Mouse (Mus musculus) cortical plate, adult 2 months (tissue): Measurements from ENCODE around the gene Kcna7. TPM values are rescaled to one million over a fixed set of nuclear protein-coding genes. Genes with fewer than 3 reads are reported as not detected.

ENCODE experiments used
- H3K27ac ChIP-seq: fragments of 200-500 bp; 2 replicates; pipeline ENCODE4 v1.5.1; 2012; ENCODE audit warnings: low read length, control low read depth, inconsistent platforms; ENCODE audit not compliant: insufficient read depth
- H3K4me1 ChIP-seq: fragments of 200-500 bp; 2 replicates; pipeline ENCODE4 v1.6.1; 2011; ENCODE audit warnings: low read length; ENCODE audit not compliant: control insufficient read depth, insufficient read depth
- H3K4me3 ChIP-seq: fragments of 200-500 bp; 2 replicates; pipeline ENCODE4 v1.5.1; 2011; ENCODE audit warnings: mild to moderate bottlenecking, low read length, control low read depth; ENCODE audit not compliant: insufficient read depth
- CTCF ChIP-seq: fragments of 200-500 bp; IDR thresholded peaks from 2 replicates; pipeline ENCODE4 v1.5.1; 2011; ENCODE audit warnings: mild to moderate bottlenecking, control low read depth, low read length; ENCODE audit not compliant: insufficient read depth; ENCODE audit errors: extremely low read depth
- POLR2A ChIP-seq: fragments of 200-500 bp; IDR thresholded peaks from 2 replicates; pipeline ENCODE4 v1.6.1; 2011; ENCODE audit warnings: mild to moderate bottlenecking, low read length, control low read depth; ENCODE audit not compliant: insufficient read depth; ENCODE audit errors: extremely low read depth
- polyA plus RNA-seq: library from polyadenylated mRNA; depleted of rRNA; stranded (reverse); fragments of >200 nt; gene quantifications from 2 replicates; pipeline ENCODE4 v1.2.3, GENCODE M21; 2012

The Kcna7 gene
- polyA plus RNA-seq, 1 experiment, result not detected

GRCm38 (mm10) chr7:45437521-45438276, 32.2 kb downstream of the Kcna7 start, which contains the start of gene Ruvbl2:
Gene Ruvbl2, minus strand, starts transcription at chr7:45438096.
- H3K27ac ChIP-seq, result no peak within 1 kb of the TSS
- H3K4me3 ChIP-seq, result peak within 1 kb of the TSS; percentile 10; the same call in 1 of the 2 replicates
- peaks cover 2% of the 10 kb centered on the region for H3K4me1 ChIP-seq
- TF ChIP-seq POLR2A (peak; percentile 35; the same call in 1 of the 2 replicates), CTCF (0 out of 2 replicates have a peak, but pooled peaks have one; percentile 12)

- no peak for TF ChIP-seq CTCF
- no peak for TF ChIP-seq POLR2A
- H3K4me3 ChIP-seq, result no peak overlapping the region
- no peak overlapping the region for H3K27ac ChIP-seq
- no peaks in the 10 kb centered on the region for H3K4me1 ChIP-seq
Observed at GRCm38 (mm10) chr7:45443526-45444420, 38.3 kb downstream of the Kcna7 start.

- TF ChIP-seq POLR2A (no peak), CTCF (no peak)
- Histone ChIP-seq H3K4me1 (no peaks in the 10 kb centered on the region), H3K27ac (no peak overlapping the region), H3K4me3 (no peak overlapping the region)
Observed at GRCm38 (mm10) chr7:45446589-45446988, 41.1 kb downstream of the Kcna7 start.

- H3K27ac ChIP-seq, result no peak overlapping the region
- TF ChIP-seq CTCF (peak; percentile 53), POLR2A (no peak)
- peak overlapping the region; percentile 32 for H3K4me3 ChIP-seq
- H3K4me1 ChIP-seq, result no peaks in the 10 kb centered on the region
Observed at GRCm38 (mm10) chr7:45447325-45447990, 42.0 kb downstream of the Kcna7 start.

GRCm38 (mm10) chr7:45449974-45450373, 44.5 kb downstream of the Kcna7 start:
- TF ChIP-seq POLR2A (no peak), CTCF (no peak)
- H3K4me3 ChIP-seq, result no peak overlapping the region
- no peak overlapping the region for H3K27ac ChIP-seq
- H3K4me1 ChIP-seq, result no peaks in the 10 kb centered on the region

GRCm38 (mm10) chr7:45451344-45451982, 46.0 kb downstream of the Kcna7 start:
- Histone ChIP-seq H3K4me3 (peak overlapping the region; percentile 33), H3K27ac (peak overlapping the region; percentile 9; the same call in 1 of the 2 replicates), H3K4me1 (no peaks in the 10 kb centered on the region)
- peak; percentile 80 for TF ChIP-seq POLR2A
- TF ChIP-seq CTCF, result peak; percentile 71

GRCm38 (mm10) chr7:45454971-45455370, 49.5 kb downstream of the Kcna7 start:
- no peak for TF ChIP-seq CTCF
- TF ChIP-seq POLR2A, result no peak
- Histone ChIP-seq H3K4me3 (no peak overlapping the region), H3K27ac (no peak overlapping the region), H3K4me1 (peaks cover 3% of the 10 kb centered on the region; the same call in 1 of the 2 replicates)

- TF ChIP-seq CTCF (no peak), POLR2A (no peak)
- H3K4me1 ChIP-seq, result peaks cover 6% of the 10 kb centered on the region; the same call in 1 of the 2 replicates
- H3K4me3 ChIP-seq, result no peak overlapping the region
- no peak overlapping the region for H3K27ac ChIP-seq
Observed at GRCm38 (mm10) chr7:45455932-45456696, 50.7 kb downstream of the Kcna7 start.
